Mouse (Mus musculus): ENCODE measurements around the gene Hivep3.

Gene Hivep3

DNA sequence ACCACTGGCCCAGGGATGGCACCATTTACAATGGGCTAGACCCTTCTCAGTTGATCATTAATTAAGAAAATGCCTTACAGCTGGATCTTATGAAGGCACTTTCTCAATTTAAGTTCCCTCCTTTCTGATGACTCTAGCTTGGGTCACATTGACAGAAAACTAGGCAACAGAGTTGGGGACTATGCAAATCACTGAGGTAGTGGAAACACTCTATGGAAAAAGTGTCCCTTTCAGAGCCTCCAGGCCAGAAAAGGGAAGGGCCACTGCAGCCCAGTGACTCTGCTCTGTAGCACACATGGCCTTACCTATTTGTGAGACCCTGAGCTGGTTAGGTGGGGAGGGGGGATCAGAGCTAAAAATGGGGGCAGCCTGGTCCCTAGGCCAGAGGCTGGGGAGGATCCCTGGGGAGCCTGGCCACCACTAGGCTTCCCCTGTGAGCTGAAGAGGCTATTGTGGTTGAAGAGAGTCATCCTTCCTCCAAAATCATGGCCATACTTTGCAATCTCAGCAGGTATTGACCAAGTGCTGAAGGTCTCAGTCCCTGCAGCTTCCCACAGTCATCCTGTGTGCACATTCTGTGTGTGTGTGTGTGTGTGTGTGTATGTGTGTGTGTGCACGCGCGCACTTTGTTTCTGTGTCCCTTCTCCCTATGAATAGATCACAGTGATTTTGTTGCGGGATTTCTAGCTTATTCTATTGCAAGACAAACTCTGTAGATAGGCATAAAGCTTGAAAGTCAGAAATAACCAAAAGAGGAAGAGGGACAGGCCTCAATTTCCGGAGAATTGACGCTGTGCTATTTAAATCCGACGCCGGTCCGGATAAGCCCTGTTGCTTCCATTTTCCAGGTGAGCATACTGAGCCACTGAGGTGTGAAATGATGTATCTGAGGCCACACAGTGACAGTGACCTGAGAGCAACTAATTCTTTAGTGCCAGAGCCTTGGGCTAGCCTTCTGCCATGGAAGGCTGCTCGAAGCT is 319.7 kb downstream of the Hivep3 start:
- DNase-seq (ENCODE audit: low read depth, low spot score) = no peak

DNA sequence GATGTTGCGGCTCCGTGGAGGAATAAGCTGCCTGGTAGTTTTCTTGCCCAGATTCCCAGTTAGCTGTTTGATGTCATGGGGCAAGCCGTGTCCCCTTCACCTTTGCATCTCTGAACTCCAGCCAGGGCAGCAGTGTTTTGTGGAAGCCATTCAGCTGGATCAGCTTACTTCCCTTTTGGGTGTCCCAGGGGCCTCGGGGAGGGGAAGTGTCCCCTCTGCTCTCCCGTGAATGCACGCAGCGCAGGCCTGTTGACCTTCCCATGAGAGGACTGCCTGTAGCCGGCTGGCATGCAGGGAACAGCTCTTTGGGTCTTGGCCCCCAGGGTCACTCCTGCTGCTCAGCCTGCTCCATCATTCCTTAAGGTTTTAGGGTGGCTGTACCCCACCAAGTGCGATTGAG is 320.6 kb downstream of the Hivep3 start:
- DNase-seq (ENCODE audit: low read depth, low spot score) = no peak

DNA sequence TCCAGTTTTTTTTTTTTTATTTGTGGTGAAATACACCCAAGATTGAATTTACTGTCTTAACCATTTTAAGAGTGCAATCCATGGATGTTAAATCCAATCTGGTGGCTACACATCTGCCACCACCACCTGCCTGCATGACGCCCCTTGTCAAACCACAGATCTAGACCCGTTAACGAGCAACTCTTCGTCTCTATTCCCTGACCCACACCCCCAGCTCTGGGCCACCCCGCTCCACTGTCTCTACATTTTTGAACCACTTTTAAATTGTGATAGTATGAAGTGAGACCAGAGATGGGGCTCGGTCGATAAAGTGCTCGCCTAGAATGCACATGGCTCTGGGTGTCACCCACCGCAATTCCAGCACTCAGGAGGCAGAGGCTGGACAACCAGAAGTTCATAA is 322.9 kb downstream of the Hivep3 start:
- DNase-seq (ENCODE audit: low read depth, low spot score) = no peak

DNA sequence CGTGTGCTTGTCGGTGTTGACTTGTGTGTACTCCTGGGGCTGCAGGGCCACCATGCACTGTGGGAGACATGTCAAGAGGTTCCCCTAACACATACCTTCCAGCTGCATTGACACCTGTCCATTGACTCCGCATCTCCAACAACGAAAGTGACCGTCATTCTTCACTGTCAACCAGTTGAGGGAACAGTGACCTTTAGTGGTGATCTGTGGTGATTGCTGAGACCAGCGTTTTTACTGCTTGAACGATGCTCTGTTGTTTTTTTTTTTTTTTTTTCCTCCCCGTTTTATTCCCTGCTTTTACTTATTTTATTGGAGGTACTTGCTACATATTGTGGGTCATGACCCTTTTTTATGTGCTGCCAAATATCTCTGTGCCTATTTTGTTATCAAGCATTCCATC is 323.9 kb downstream of the Hivep3 start:
- DNase-seq (ENCODE audit: low read depth, low spot score) = no peak

DNA sequence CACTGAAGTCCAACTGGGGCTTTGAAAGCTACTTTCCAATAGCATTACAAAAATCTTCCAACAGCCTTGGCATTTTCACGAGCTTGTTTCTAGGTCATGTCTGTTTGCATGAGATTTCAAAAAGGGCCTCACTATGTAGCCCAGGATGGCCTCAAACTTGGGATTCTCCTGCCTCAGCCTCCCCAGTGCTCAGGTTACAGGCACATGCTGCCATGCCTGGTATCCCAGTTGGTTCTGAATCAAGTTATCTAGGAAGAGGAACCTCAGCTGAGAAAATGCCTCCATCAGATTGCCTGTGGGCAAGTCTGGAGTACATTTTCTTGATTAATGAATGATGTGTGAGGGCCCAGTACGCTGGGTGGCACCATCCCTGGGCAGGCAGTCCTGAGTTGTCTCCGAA is 324.6 kb downstream of the Hivep3 start:
- no peak for DNase-seq (ENCODE audit: low read depth, low spot score)

DNA sequence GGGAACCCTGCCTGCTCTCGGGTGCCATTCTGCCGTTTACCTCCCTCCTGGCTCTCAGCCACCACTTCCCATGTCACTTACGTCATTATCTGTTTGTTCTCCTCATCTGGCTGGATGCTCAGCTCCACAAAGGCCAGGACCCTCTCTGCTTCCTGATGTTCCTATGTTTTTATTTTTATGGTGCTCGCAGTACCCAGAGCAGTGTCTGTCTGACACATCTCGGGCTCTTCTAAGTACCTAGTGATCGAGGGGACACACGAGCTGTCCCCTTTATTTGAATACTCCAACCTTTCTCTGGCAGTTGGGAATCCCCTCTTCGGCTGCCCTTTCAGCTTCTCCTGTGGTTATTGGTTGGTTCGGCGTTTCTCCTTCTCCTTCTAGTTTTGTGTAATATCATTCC is 325.2 kb downstream of the Hivep3 start:
- DNase-seq (ENCODE audit: low read depth, low spot score) = no peak

DNA sequence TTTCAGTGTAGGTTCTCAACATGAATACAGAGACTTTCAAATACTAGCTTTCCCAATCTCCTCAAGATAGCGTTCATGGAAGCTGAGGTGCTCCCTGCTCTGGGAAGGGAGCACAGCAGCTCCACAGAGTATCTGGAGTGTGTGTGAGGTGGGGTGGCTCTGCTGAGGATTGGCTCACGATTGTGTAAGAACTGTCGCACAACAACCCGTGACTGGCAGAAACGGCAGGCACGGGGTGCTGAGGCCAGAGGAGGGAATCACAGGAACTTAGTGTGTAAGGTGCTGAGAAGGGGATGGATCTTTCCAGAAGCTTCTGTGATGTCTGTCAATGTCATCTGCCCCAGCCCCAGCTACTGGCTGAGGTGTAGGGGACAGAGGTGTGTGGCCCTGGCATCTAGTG is 328.1 kb downstream of the Hivep3 start:
- no peak for DNase-seq (ENCODE audit: low read depth, low spot score)

DNA sequence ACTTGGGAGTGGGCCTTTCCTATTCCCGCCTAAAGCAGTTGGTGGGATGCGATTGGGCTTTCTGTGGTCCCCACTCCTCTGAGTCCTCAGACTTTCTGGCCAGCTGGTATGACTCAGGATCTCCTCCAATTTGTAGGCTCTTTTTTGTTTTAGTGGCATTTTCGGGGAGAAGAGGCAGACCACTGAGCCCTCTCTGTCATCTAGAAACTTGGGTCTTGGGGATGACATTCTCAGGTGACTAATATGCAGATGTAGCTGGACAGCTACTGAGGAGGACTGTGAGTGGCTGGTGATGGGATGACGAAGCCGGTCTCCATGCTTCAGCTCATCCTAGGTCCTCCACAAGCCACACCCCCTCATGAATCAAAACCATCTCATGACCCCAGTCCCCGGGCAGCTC is 328.6 kb downstream of the Hivep3 start:
- no peak for DNase-seq (ENCODE audit: low read depth, low spot score)

DNA sequence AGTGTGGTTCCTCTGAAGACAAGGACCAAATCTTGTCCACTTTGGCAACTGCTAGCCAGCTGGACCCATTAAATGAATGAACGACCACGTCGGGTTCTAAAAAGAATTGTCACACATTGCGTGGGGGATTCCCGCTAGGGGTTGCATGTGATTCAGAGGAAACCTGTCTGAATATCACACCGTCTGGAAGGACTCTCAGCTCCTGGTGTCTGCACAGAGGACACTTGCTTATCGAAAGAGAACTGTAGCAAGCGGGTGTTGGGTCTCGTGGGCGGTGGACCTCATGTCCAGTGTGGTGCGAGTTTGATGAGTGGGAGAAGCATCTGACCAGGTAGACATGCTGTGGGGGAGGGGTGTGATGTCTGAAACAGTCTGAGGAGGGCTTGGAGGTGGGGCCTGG is 329.2 kb downstream of the Hivep3 start:
- DNase-seq (ENCODE audit: low read depth, low spot score) = no peak

DNA sequence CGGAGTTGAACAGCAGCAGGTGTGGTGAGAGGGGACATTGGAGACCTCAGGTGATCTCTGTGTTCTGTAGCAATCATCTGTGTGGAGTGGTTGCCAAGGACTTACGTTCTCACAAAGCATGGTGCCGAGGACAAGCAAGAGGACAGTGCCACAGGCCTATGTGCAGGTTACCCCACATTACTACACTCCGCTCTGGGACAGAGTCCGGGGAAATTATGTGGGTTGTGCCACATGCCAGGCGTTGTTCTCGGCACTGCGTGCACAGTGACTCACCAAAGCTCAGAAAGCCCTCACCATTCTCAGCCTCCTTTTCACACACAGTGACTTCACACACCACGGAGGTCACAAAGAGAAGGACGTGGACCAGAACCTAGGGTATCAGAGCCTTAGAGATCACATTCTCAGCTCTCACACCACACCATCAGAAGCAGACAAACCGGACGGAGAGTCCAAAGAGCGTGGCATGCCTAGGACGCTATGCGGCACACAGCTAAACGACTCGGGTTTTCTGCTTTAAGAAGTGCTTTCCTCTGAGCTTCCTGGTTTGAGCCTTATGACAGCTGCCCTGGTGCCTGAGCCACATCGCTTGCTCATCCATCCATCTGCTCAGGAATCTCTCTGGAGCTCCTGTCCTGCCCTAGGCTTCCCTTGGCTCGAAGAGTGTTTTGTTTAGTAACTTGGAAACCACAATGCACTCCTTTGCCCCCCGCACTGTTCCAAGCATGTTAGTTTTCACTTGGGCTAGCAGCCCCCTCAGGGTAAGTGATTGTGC is 330.0 kb downstream of the Hivep3 start:
- no peak for DNase-seq (ENCODE audit: low read depth, low spot score)

DNA sequence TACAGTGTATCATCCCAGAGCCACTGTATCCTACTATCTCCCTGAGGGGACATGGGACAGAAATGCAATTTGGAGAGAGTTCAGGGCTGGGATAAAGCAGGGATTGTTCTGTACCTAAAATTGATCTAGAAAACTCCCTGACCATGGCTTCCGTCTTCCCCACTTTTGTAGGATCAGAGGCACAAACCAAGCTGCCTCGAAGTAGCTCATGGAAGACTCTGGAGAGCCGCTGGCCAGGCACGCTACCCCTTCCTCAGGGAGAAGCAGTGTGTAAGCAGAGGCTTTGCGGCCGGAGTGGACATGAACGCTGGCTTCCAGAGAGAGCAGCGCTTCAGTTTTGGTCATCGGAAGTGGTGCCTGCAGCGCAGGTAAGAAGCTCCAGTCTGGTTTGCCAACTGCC is 331.1 kb downstream of the Hivep3 start, which contains the start of gene AL607142.1:
Gene AL607142.1 (plus strand): TSS at position 301 of the 400 bp plus-strand sequence.
- no peak for DNase-seq (ENCODE audit: low read depth, low spot score)

DNA sequence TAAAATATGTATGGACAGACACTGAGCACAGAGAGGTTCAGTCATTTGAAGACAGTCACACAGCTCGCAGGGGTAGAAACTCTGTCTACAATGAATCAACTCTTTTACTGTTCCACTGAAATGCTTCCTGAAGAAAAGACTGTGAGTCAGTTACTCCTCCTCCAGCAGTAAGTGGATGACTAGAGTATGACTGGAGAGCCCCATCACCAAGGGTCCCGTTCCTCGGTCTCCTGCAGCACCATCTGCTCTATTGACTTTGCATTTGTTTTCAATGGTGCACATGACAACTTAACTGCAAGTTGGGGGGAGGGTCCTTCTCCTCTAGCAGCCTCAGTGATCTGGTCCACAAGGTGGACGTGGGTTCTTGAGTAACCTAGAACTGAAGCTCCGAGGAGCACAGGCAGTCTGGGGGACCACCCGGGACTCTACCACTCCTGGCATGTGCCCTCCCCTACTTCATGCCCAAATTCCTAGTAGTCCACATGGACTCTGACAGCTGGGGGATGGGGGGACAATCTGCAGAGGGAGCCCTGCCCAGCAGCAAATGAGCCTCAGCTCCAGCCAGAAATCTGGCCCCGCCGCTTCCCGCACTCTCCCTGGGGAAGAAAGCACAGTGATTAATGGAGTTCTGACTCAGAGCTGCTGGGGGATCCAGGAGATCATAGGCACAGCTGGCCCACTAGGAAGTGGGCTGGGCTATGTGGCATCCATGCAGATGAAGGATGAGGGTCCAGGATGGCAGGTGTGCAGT is 333.4 kb downstream of the Hivep3 start:
- DNase-seq (ENCODE audit: low read depth, low spot score) = no peak

DNA sequence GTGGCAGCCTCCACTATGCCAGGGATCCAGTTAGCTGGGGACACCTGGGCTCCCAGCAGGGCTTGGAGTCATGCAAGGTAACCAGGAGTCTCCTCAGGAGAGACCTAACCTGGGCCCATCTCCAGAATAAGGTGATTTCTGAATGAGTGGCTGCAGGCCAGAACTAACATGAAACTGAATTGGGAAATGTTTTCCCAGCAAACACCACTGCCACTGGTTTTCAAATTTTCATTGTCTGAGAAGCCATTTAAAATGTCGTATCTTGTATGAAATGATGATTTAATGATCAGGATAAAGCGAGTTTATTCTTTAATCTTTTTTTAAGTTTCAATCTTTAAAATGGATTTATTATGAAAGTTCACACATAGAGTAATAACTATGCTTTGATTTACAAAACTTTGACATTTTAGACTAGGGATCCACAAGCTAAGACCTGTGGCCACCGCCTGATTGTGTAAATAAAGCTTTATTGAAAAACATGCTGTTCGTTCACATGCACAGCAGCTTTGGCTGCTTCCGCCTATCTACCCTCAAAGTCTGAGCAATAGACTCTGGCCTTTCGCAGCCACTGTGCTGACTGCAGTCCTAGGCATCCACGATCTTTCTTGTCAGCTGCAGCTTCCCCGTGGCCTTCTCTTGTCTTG is 334.1 kb downstream of the Hivep3 start:
- no peak for DNase-seq (ENCODE audit: low read depth, low spot score)

DNA sequence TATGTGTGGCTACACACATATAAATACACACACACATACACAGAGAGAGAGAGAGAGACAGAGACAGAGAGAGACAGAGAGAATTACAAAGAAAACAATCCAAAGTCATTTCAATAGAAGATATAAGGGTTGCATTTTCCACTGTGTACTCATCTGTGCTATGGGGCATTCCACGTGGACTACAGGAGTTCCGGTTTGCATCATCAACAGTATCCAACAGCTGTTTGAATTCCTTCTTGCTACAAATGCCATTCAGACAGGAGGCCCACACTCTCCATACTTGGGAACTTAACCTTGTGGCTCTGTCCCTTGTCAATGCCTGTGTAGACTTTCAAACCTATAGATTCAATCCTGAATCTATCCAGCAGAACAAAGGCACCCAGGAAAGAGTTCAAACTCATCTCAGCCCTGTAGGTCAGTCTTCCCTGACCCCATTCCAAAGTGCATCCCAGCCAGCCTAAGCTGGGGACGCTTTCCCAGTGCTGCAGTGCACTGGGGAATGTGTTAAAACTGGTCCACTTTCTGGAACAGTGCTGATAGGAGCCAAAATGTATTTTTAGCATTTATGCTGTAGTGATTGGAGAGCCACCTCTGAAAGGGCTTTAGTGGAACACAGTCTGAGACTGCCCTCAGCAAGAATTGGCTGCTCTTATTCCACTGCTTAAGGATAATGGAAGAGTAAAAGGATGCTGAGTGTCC is 335.4 kb downstream of the Hivep3 start:
- DNase-seq (ENCODE audit: low read depth, low spot score) = no peak

DNA sequence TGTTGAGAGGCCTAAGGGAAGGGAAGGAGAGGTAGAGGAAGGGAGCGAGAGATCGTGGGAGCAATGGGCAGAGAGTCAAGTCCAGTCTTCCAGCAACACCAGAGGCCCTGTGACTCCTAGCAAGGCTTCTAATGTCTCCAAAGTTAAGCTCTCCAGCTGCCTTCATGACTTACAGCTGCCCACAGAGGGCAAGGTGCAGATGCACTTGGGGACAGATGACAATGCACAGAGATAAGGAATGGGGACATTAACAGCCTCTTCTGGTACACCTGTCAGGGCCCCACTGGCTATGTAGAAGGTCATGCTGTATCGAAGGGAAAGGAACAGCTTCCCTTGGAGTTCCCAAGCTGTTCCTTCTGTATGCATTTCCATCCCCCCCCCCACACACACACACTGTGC is 336.0 kb downstream of the Hivep3 start:
- DNase-seq (ENCODE audit: low read depth, low spot score) = no peak

DNA sequence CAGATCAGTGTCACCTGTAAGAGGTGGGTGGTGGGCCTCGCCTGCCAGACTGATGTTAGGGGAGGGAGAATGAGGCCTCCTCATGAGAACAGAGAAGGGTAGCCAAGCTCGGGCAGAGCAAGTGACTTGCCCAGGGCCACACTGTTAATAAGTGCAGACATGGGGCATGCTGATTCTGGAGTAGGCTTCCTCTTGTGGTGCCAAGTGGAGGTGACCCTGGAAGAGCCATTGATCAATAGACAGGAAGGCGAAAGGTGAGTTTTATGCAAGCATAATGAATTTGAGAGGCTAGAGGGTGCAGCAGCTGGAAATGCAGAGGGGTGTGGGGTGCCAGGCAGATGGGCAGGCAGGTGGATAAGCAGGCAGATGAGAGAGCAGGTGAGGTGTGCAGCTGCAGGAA is 337.8 kb downstream of the Hivep3 start:
- no peak for DNase-seq (ENCODE audit: low read depth, low spot score)

DNA sequence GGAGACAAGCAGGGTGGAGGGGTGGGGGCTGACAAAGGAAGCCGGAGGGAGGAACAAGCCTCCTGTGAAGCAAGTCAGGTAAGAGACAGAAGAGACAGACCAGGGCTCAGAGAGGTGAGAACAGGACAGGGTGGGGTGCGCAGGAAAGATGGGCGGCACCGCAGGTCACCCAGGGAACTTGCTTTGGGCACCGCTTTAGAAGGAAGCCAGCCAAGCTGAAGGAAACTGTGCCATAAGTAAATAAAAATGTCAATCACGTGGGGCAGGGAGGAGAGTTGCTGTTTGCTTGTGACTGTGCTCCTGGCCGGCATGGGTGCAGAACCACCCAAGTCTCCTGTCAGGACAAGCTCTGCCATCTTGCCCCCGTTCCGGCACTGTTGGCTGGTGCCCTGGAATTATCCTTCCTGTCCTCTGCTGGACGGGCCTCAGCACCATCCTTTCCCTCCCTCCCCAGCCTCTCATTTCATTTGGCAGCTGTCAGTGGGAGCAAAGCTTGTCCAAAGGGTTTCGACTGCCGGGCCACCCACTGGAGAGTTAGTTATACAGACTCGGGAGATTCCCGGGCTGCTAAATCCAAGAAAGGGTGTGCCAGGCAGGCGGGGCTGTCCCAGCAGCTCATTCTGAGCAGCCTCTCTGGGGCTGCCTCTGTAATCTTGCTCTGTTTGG is 338.4 kb downstream of the Hivep3 start:
- DNase-seq (ENCODE audit: low read depth, low spot score) = no peak

DNA sequence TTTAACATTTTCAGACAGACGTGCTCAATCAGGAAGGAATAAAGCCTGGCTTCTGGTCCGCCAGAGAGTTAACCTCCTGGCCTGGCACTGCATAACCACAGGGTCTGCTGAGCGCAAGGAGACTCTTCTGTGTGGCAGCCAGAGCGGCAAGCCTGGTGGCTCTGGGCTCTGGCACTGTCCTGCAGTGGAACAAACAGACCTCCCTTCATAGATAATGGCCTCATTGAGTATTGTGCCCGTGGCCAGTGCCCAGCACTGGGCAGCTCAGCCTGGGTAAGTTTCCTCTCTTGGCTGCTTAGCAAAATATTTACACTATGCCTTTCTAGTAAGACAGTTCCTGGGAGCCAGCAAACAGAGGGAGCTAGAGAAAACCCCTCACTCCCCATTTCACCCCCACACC is 340.5 kb downstream of the Hivep3 start:
- DNase-seq (ENCODE audit: low read depth, low spot score) = no peak

DNA sequence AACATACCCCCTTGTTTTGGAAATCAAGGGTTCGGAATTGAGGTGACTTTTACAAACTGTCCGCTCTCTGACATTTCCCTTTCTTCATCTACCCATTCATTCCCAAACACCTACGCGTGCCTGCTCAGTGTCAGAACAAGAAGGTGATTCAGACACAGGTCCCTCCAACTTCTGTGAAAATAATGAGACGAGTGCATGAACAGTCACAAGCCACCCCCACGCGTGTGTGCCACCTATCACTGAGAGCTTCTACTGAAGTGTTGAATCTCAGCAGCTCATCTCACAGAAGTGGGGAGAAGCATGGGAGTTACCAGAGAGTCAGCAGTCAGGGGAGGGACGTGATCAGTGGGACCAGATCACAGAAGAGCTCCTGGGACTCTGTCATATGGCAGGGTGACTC is 343.7 kb downstream of the Hivep3 start:
- DNase-seq (ENCODE audit: low read depth, low spot score) = no peak

DNA sequence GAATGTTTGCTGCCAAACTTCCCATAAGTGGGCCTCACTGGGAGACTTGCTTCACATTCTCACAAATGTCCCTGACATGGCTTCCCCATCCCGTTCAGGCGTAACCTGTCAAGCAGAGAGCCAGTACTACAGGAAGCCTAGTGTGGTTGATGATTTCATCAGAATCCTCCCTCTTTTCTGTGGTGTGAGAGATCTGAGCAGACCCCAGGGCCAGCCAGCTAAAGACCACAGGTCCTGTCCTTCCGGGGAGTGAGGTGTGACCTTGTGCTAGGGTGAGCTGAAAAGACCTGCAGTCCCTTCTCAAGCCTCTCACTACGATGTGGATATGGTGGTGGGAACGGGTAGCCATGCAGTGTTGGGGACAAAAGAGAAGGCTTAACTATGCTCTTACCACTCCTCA is 348.9 kb downstream of the Hivep3 start:
- DNase-seq (ENCODE audit: low read depth, low spot score) = no peak

Measured in R1 (cell line).